Mouse (Mus musculus) liver, embryonic 14.5 days (tissue): ENCODE measurements at regions not wholly inside any gene's neighbourhood (a gene's known extent, or its start where the extent isn't known, plus 50 kb on each side); places are given as distances from the start of the nearest gene placed in this dataset.

Source experiments
- CTCF ChIP-seq: IDR thresholded peaks from 2 replicates; pipeline ENCODE4 v1.5.1; 2016; ENCODE audit warnings: antibody characterized with exemption, low read depth, control low read depth
- EP300 ChIP-seq: IDR thresholded peaks from 2 replicates; pipeline ENCODE4 v1.6.1; 2016; ENCODE audit warnings: antibody characterized with exemption, low read depth

- TF ChIP-seq CTCF (no peak), EP300 (no peak)
Observed at GRCm38 (mm10) chr1:73160199-73160598, 144.5 kb upstream of the Tnp1 start.
